Mouse (Mus musculus) stomach, postnatal 0 days (tissue): ENCODE measurements at regions not wholly inside any gene's neighbourhood (a gene's known extent, or its start where the extent isn't known, plus 50 kb on each side); places are given as distances from the start of the nearest gene placed in this dataset.
"Not testable (repeated sequence)": the region's sequence is repeated elsewhere in the genome, so short reads cannot be mapped to it uniquely, and the experiment has no call there.

Experiments used
- ATAC-seq: fragments of 200-750 bp; cut with Nextera tagmentation; 2 replicates; pipeline ENCODE4 v1.8.0; 2017; ENCODE audit not compliant: low FRiP score, low TSS enrichment
- DNase-seq: peaks from one replicate; pipeline ENCODE4 v3.0.0-alpha.2; 2016; ENCODE audit warnings: low spot score
- H3K27ac ChIP-seq: fragments of 300-500 bp; sonication (generic); replicated peaks from 2 replicates; pipeline ENCODE4 v1.5.1; 2014; ENCODE audit warnings: mild to moderate bottlenecking, control low read depth
- H3K27me3 ChIP-seq: fragments of 300-500 bp; sonication (generic); 2 replicates; pipeline ENCODE4 v1.6.1; 2014; ENCODE audit warnings: low read length; ENCODE audit not compliant: control insufficient read depth, insufficient read depth
- H3K36me3 ChIP-seq: fragments of 300-500 bp; sonication (generic); 2 replicates; pipeline ENCODE4 v1.6.1; 2014; ENCODE audit warnings: low read length, mixed read lengths; ENCODE audit not compliant: control insufficient read depth, insufficient read depth
- H3K4me1 ChIP-seq: fragments of 300-500 bp; sonication (generic); replicated peaks from 2 replicates; pipeline ENCODE4 v1.6.1; 2014; ENCODE audit warnings: antibody characterized with exemption; ENCODE audit not compliant: control insufficient read depth, insufficient read depth
- H3K4me2 ChIP-seq: fragments of 300-500 bp; sonication (generic); replicated peaks from 2 replicates; pipeline ENCODE4 v1.6.1; 2014; ENCODE audit warnings: low read depth, mild to moderate bottlenecking, control low read depth, moderate library complexity
- H3K4me3 ChIP-seq: fragments of 300-500 bp; sonication (generic); 2 replicates; pipeline ENCODE4 v1.5.1; 2014; ENCODE audit warnings: low read depth, low read length, control low read depth
- H3K9ac ChIP-seq: fragments of 300-500 bp; sonication (generic); 2 replicates; pipeline ENCODE4 v1.6.1; 2014; ENCODE audit warnings: mild to moderate bottlenecking, low read length, control low read depth, mixed read lengths
- H3K9me3 ChIP-seq: fragments of 300-500 bp; sonication (generic); 2 replicates; pipeline ENCODE4 v1.6.1; 2016; ENCODE audit warnings: low read length; ENCODE audit not compliant: control insufficient read depth
- CTCF ChIP-seq: IDR thresholded peaks from 2 replicates; pipeline ENCODE4 v1.5.1; 2016; ENCODE audit warnings: antibody characterized with exemption, low read depth, mild to moderate bottlenecking, moderate library complexity
- WGBS: fragments of 180-500 bp; shearing (Covaris S2); extraction: QIAGEN DNeasy Blood & Tissue Kit; methylation state at CpG from one replicate; pipeline ENCODE4 v1.1.7; 2014; 5-methylcytosine and 5-hydroxymethylcytosine counted together

DNA sequence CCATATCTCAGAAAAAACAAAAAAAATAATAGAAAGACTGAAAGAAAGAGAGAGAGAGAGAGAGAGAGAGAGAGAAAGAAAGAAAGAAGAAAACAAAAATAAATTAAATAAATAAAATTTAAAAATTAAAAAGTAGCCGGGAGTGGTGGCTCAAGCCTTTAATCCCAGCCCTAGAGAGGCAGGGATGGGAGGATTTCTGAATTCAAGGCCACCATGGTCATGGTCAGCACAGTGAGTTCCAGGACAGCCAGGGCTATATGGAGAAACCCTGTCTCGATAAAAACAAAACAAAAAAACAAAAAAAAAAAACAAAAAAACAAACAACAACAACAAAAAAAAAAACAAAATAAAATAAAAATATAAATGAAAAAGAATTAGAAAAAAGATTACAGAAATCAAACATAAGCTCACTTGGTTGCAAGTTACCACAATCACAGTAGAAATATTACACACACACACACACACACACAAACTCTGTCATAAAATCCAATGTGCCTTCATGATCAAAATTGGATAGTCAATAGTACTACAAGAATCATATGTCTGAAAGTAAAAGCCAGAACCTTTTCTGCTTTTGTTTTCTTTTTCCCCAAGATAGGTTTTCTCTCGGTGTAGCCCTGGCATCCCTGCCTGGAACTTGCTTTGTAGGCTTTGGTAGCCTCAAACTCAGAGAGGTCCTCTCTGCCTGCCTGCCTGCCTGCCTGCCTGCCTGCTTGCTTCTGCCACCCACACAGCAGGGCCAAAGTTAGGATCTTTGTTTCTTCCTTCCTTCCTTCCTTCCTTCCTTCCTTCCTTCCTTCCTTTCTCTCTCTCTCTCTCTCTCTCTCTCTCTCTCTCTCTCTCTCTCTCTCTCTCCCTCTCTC lies 476.1 kb upstream of the Olfr161 start:
- H3K36me3 ChIP-seq, DNase-seq: not testable (repeated sequence)
- whole genome bisulfite sequencing, result 60% methylated on average over 2 of the region's 3 CpGs

DNA sequence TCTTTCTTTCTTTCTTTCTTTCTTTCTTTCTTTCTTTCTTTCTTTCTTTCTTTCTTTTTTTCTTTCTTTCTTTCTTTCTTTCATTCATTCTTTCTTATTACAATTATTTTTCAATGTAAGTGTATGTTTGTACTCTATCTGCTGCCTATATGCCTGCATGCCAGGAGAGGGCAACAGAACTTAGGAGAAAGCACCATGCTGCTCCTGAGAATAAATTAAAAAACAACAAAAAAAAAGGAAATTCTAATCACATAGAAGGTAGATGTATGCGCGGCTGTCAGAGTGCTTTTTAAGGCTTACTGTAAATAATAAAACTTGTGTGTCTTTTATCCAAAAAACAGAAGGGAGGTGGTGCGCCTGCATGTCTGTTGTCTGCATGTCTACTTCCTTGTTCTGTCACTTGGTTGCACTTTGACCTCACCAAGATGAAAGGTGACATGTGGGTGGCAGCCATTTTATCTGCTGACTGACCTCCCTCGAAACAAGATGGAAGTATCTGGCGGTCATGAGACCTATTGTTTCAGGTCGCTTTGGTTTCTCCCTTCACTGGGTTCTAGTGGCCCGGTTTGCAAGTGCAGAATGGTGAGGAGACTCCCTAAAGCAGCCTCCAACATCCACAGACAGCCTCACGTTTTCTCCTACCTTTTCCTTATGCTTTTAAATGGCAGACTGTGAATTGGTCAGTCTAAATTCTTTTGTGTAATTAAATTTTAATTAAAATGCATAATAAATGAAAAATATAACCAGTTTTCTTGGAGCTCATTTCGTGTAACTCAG lies 475.3 kb upstream of the Olfr161 start:
- DNase-seq, H3K27ac ChIP-seq, H3K27me3 ChIP-seq, H3K4me2 ChIP-seq, H3K9ac ChIP-seq, H3K9me3 ChIP-seq, H3K36me3 ChIP-seq, H3K4me1 ChIP-seq, H3K4me3 ChIP-seq: not testable (repeated sequence)
- peak; percentile 89 for ATAC-seq
- 76% methylated on average over 8 of the region's 9 CpGs for WGBS

More for the DNA sequence above, 476.1 kb upstream of the Olfr161 start:
- not testable (repeated sequence) for H3K4me1 ChIP-seq, H3K9ac ChIP-seq, H3K4me2 ChIP-seq, H3K9me3 ChIP-seq, H3K4me3 ChIP-seq, H3K27me3 ChIP-seq, H3K27ac ChIP-seq
- ATAC-seq, result peak; percentile 98

DNA sequence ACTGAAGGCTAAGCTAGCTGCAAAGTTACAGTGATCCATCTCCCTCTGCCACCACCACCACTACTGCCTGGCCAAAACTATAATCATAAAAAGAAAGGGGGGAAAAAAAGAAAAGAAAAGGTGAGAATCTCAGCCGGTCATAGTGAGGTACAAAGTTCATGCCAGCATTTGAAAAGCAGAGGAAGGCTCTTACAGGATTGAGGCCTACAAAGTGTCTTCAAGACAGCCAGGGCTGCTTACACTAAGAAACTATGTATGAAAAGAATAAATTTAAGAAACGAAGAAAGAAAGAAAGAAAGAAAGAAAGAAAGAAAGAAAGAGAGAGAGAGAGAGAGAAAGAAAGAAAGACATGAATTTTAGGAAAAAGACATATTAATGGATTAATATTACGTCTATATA lies 474.7 kb upstream of the Olfr161 start:
- DNase-seq, H3K9ac ChIP-seq, H3K4me3 ChIP-seq, H3K27ac ChIP-seq, H3K27me3 ChIP-seq, H3K4me2 ChIP-seq, H3K4me1 ChIP-seq, H3K36me3 ChIP-seq, H3K9me3 ChIP-seq: not testable (repeated sequence)
- WGBS, result 74% methylated on average over 2 of the region's 3 CpGs
- ATAC-seq, result peak; percentile 43

- DNase-seq, ATAC-seq, H3K4me3 ChIP-seq, H3K9ac ChIP-seq, H3K27ac ChIP-seq, H3K27me3 ChIP-seq, H3K4me1 ChIP-seq, H3K36me3 ChIP-seq, H3K4me2 ChIP-seq, H3K9me3 ChIP-seq: not testable (repeated sequence)
Observed at GRCm38 (mm10) chr16:3121216-3121615, 469.6 kb upstream of the Olfr161 start.

GRCm38 (mm10) chr16:3122145-3122860 lies 468.5 kb upstream of the Olfr161 start:
- not testable (repeated sequence) for H3K36me3 ChIP-seq, H3K9me3 ChIP-seq, H3K4me2 ChIP-seq, H3K9ac ChIP-seq, DNase-seq, H3K27ac ChIP-seq, H3K4me1 ChIP-seq, H3K27me3 ChIP-seq, H3K4me3 ChIP-seq
- peak; percentile 17; the same call in 1 of the 2 replicates for ATAC-seq
- WGBS, result 50% methylated on average over 4 of the region's 6 CpGs

DNA sequence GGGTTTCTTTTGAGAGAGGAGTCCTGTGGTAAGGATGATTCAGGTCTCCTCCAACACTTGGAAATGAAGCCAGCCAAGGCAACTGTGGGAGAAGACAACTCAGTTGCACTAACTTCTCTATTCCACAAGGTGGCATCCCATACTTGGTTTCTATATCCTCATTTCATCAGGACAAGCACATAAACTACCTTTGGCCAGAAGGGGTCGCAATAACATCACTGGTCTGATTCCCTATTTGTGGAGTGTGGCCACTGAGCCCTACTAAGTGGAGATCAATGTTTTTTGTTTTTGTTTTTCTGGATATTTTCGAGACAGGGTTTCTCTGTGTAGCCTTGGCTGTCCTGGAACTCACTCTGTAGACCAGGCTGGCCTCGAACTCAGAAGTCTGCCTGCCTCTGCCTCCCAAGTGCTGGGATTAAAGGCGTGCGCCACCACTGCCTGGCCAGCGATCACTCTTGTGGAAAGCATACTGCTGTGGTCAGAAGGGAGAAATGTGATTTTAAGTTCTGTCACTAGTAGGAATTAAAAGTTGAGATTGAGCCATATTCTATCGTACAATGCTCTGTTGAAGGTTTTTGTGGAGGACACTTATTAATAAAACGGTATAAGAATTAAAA lies 467.9 kb upstream of the Olfr161 start:
- H3K9ac ChIP-seq, H3K9me3 ChIP-seq, H3K27me3 ChIP-seq, H3K4me1 ChIP-seq, H3K4me2 ChIP-seq, H3K4me3 ChIP-seq, DNase-seq, H3K36me3 ChIP-seq, H3K27ac ChIP-seq: not testable (repeated sequence)
- WGBS, result 64% methylated on average over 8 of the region's 8 CpGs
- peak; percentile 67 for ATAC-seq
- peak; percentile 33 for TF ChIP-seq CTCF

DNA sequence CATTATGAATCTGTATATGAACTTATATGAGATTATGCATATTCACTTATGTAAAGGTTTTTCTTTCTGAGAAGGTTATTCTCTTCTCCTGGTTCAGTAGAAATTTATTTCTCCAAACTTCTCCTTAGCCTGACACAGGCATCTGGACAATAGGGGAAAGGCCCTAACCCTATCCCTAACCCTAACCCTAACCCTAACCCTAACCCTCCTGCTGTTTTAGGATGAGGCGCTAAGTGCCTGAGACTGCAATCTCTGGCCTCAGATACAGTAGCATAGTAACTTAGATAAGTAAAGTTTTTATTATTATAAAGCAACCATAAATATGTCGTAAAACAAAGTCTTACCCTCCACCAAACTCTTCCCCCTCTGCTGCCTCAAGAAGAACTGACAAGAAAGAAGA lies 463.5 kb upstream of the Olfr161 start:
- 0 out of 2 replicates have a peak, but pooled peaks have one; percentile 40 for ATAC-seq
- not testable (repeated sequence) for H3K4me1 ChIP-seq, H3K4me2 ChIP-seq, DNase-seq, H3K9ac ChIP-seq, H3K9me3 ChIP-seq, H3K36me3 ChIP-seq, H3K27ac ChIP-seq, H3K27me3 ChIP-seq, H3K4me3 ChIP-seq
- 49% methylated on average over 2 of the region's 2 CpGs for WGBS
